ENCODE assay signal across 21 mouse cellular contexts in genomic region chr17:44667346-44667745, GRCm38 (mm10).
DNase-seq lines count a peak whose midpoint lies in the region; TF ChIP-seq lines count a peak whose summit lies in the region.
"Had no signal": no experiment of that assay in that cellular context is flagged by ENCODE, and none has a peak within 500 bp of the region (broad histone marks: within the 10 kb centered on the region; RNA-seq: fewer than 3 reads in every experiment).

No protein-coding gene starts in this region.

- peaks cover 6% of the 10 kb centered on the region for H3K4me1 ChIP-seq in embryonic fibroblast, embryonic 13.5 days (ENCODE audit: control insufficient read depth, insufficient read depth, low read length)

- TF ChIP-seq CTCF in layer of hippocampus, adult 2 months (conservative IDR thresholded peaks at IDR 0.05) = no peak
- TF ChIP-seq CTCF in embryonic fibroblast, embryonic 13.5 days (IDR thresholded peaks at IDR 0.05; ENCODE audit: borderline replicate concordance, insufficient read depth, low read length) = no peak

- H3K27ac ChIP-seq in layer of hippocampus, adult 2 months = peak overlapping the region; percentile 23
- H3K27ac ChIP-seq in embryonic fibroblast, embryonic 13.5 days (ENCODE audit: insufficient read depth, low read length) = peak overlapping the region; percentile 74
- H3K27ac ChIP-seq: embryonic facial prominence, embryonic 10.5 days; embryonic facial prominence, embryonic 12.5 days; forebrain, embryonic 10.5 days; forebrain, embryonic 12.5 days had no signal

- H3K4me3 ChIP-seq in layer of hippocampus, adult 2 months = no peak overlapping the region
- no peak overlapping the region for H3K4me3 ChIP-seq in embryonic fibroblast, embryonic 13.5 days (ENCODE audit: insufficient read depth, low read length)
- H3K4me3 ChIP-seq: embryonic facial prominence, embryonic 10.5 days; embryonic facial prominence, embryonic 12.5 days; erythroblast, embryonic 14.5 days; forebrain, embryonic 10.5 days; forebrain, embryonic 12.5 days had no signal

- no peak for DNase-seq in layer of hippocampus, adult 2 months (ENCODE audit: low spot score in 2 of 2)
- no peak for DNase-seq in layer of hippocampus, adult 9-10 months (ENCODE audit: low spot score)
- peak; percentile 81 for DNase-seq in 3T3-L1 (ENCODE audit: low read depth, low spot score)
- DNase-seq in Muller cell, postnatal 12 days (ENCODE audit: inconsistent ontology term) = peak; percentile 53
- DNase-seq in left cerebral cortex, adult 9 months (ENCODE audit: low spot score in 2 of 2) = no peak
- DNase-seq in left cerebral cortex, adult 11 months (ENCODE audit: low spot score) = no peak
- DNase-seq: adrenal gland, adult 8-10 months; adrenal gland, postnatal 14 days; adrenal gland, postnatal 36 days; B cell, adult 2 months; cerebellum, adult 11-12 months; cerebellum, adult 2 months; cerebellum, adult 9-10 months; cerebellum, postnatal 10 days; cerebellum, postnatal 25 days had no signal

- no peak for TF ChIP-seq POLR2A in embryonic fibroblast, embryonic 13.5 days (IDR thresholded peaks at IDR 0.05; ENCODE audit: low read depth, low read length)

Comparison
In these comparisons a context has a peak if more than half of its experiments do, and no peak if none do; other contexts are left out.
1. DNase-seq: peak in 3T3-L1 (single experiment) and Muller cell, postnatal 12 days (single experiment); none in layer of hippocampus, adult 2 months (0 of 2), layer of hippocampus, adult 9-10 months (single experiment), left cerebral cortex, adult 9 months (0 of 2) and left cerebral cortex, adult 11 months (single experiment).